24 mouse cellular contexts compared by ENCODE assay signal in genomic region chr19:35493721-35494120, GRCm38 (mm10).
A peak's percentile ranks its signal among the peaks of the same experiment; 100 is the strongest.
DNase-seq lines count a peak whose midpoint lies in the region; ATAC-seq and TF ChIP-seq lines count a peak whose summit lies in the region.
"Had no signal": no experiment of that assay in that cellular context is flagged by ENCODE, and none has a peak within 500 bp of the region (broad histone marks: within the 10 kb centered on the region; RNA-seq: fewer than 3 reads in every experiment).

No protein-coding gene starts in this region.

- H3K4me1 ChIP-seq in kidney, postnatal 0 days (replicated peaks; ENCODE audit: insufficient read depth, low read length), result no peaks in the 10 kb centered on the region
- H3K4me1 ChIP-seq in lung, embryonic 16.5 days (replicated peaks; ENCODE audit: control insufficient read depth, insufficient read depth, low read length), result no peaks in the 10 kb centered on the region
- H3K4me1 ChIP-seq: embryonic facial prominence, embryonic 12.5 days; forebrain, embryonic 13.5 days; heart, embryonic 12.5 days; hindbrain, embryonic 12.5 days had no signal

- H3K9me3 ChIP-seq in kidney, postnatal 0 days (replicated peaks; ENCODE audit: low read length), result no peaks in the 10 kb centered on the region
- H3K9me3 ChIP-seq in lung, embryonic 16.5 days (ENCODE audit: control insufficient read depth, low read length), result no peaks in the 10 kb centered on the region
- H3K9me3 ChIP-seq: embryonic facial prominence, embryonic 12.5 days; forebrain, embryonic 13.5 days; G1E; heart, embryonic 12.5 days; hindbrain, embryonic 12.5 days had no signal

- H3K27ac ChIP-seq in kidney, postnatal 0 days, result no peak overlapping the region
- H3K27ac ChIP-seq in lung, embryonic 16.5 days (ENCODE audit: low read length), result no peak overlapping the region
- H3K27ac ChIP-seq: embryonic facial prominence, embryonic 12.5 days; forebrain, embryonic 13.5 days; gastrocnemius, adult 2 months; hindbrain, embryonic 12.5 days had no signal

- DNase-seq in embryo, embryonic 11 days, result peak; percentile 5
- DNase-seq in embryo, embryonic 10 days (ENCODE audit: low spot score), result no peak
- DNase-seq in kidney, postnatal 0 days (ENCODE audit: low spot score), result peak; percentile 54
- DNase-seq in kidney, adult 18-20 months, result no peak
- no peak for DNase-seq in lung, postnatal 4 days
- DNase-seq in forelimb bud, embryonic 11.5 days (ENCODE audit: low read depth, low spot score), result peak; percentile 29
- DNase-seq in right cerebral cortex, adult 2 months (ENCODE audit: low spot score in 2 of 2), result no peak
- DNase-seq: adrenal gland, adult 8-10 months; adrenal gland, postnatal 36 days; B cell, adult 2 months; cerebellum, adult 11-12 months; cerebellum, adult 9-10 months; cerebellum, postnatal 25 days; forebrain, postnatal 0 days; gastrocnemius, adult 2 months; gastrocnemius, postnatal 25 days; heart, postnatal 4 days had no signal

- no peak for TF ChIP-seq CTCF in kidney, postnatal 0 days (IDR thresholded peaks at IDR 0.05; ENCODE audit: low read depth)

- H3K4me2 ChIP-seq in kidney, postnatal 0 days (ENCODE audit: low read length), result no peak overlapping the region
- H3K4me2 ChIP-seq in lung, embryonic 16.5 days (ENCODE audit: low read depth, low read length), result no peak overlapping the region
- H3K4me2 ChIP-seq: embryonic facial prominence, embryonic 12.5 days; forebrain, embryonic 13.5 days; heart, embryonic 12.5 days; hindbrain, embryonic 12.5 days had no signal

- 36% methylated on average over 4 of the region's 4 CpGs for WGBS in kidney, postnatal 0 days
- WGBS in lung, embryonic 16.5 days, result 46% methylated on average over 4 of the region's 4 CpGs

- no peak for ATAC-seq in kidney, postnatal 0 days (replicated peaks; ENCODE audit: low FRiP score, low read depth)
- ATAC-seq in lung, embryonic 16.5 days (ENCODE audit: low read depth), result peak; percentile 45
- ATAC-seq: CD4-positive, CD25-positive, alpha-beta regulatory T cell, adult 4 months; forebrain, embryonic 13.5 days; forebrain, postnatal 0 days had no signal

- H3K36me3 ChIP-seq in kidney, postnatal 0 days (ENCODE audit: insufficient read depth, low read length), result no peaks in the 10 kb centered on the region
- no peaks in the 10 kb centered on the region for H3K36me3 ChIP-seq in lung, embryonic 16.5 days (ENCODE audit: control insufficient read depth, insufficient read depth, low read length)
- H3K36me3 ChIP-seq: embryonic facial prominence, embryonic 12.5 days; G1E; heart, embryonic 12.5 days; hindbrain, embryonic 12.5 days had no signal

- no peaks in the 10 kb centered on the region for H3K27me3 ChIP-seq in kidney, postnatal 0 days (ENCODE audit: insufficient read depth, low read length)
- H3K27me3 ChIP-seq in lung, embryonic 16.5 days (ENCODE audit: control insufficient read depth, insufficient read depth, low read depth, low read length), result no peaks in the 10 kb centered on the region
- H3K27me3 ChIP-seq: embryonic facial prominence, embryonic 12.5 days; forebrain, embryonic 13.5 days; heart, embryonic 12.5 days; hindbrain, embryonic 12.5 days had no signal

- no peak overlapping the region for H3K9ac ChIP-seq in kidney, postnatal 0 days (ENCODE audit: low read depth, low read length)
- H3K9ac ChIP-seq in lung, embryonic 16.5 days (ENCODE audit: low read length), result no peak overlapping the region
- H3K9ac ChIP-seq: embryonic facial prominence, embryonic 12.5 days; forebrain, embryonic 13.5 days; forebrain, postnatal 0 days; heart, embryonic 12.5 days; hindbrain, embryonic 12.5 days had no signal

- H3K4me3 ChIP-seq in kidney, postnatal 0 days (replicated peaks; ENCODE audit: low read depth, low read length), result no peak overlapping the region
- H3K4me3 ChIP-seq in lung, embryonic 16.5 days (ENCODE audit: low read length), result no peak overlapping the region
- H3K4me3 ChIP-seq: embryonic facial prominence, embryonic 12.5 days; forebrain, embryonic 13.5 days; gastrocnemius, adult 2 months; heart, embryonic 12.5 days; hindbrain, embryonic 12.5 days had no signal

Comparison
In these comparisons a context has a peak if more than half of its experiments do, and no peak if none do; other contexts are left out.
1. DNase-seq: peak in embryo, embryonic 11 days (single experiment), kidney, postnatal 0 days (single experiment) and forelimb bud, embryonic 11.5 days (single experiment); none in embryo, embryonic 10 days (single experiment), kidney, adult 18-20 months (single experiment), lung, postnatal 4 days (0 of 2) and right cerebral cortex, adult 2 months (0 of 2).